Mouse (Mus musculus) bone marrow macrophage, adult 2 months (primary cell): ENCODE measurements around the gene Matn1. TPM values are rescaled to one million over a fixed set of nuclear protein-coding genes. Genes with fewer than 3 reads are reported as not detected.

Experiments
- H3K27ac ChIP-seq: 2 replicates; pipeline ENCODE4 v1.5.1; 2012; ENCODE audit warnings: low read depth, low read length; ENCODE audit not compliant: insufficient read depth
- H3K4me1 ChIP-seq: 2 replicates; pipeline ENCODE4 v1.6.1; 2012; ENCODE audit warnings: low read length; ENCODE audit not compliant: control insufficient read depth, insufficient read depth
- H3K4me3 ChIP-seq: 2 replicates; pipeline ENCODE4 v1.5.1; 2012; ENCODE audit warnings: mild to moderate bottlenecking, low read length, moderate library complexity; ENCODE audit not compliant: insufficient read depth
- CTCF ChIP-seq: IDR thresholded peaks from 2 replicates; pipeline ENCODE4 v1.5.1; 2012; ENCODE audit warnings: low read depth, mild to moderate bottlenecking, low read length, moderate library complexity
- POLR2A ChIP-seq: IDR thresholded peaks from 2 replicates; pipeline ENCODE4 v1.6.1; 2012; ENCODE audit warnings: mild to moderate bottlenecking, low read depth, low read length, borderline replicate concordance
- polyA plus RNA-seq: library from polyadenylated mRNA; stranded (reverse); fragments of >200 nt; gene quantifications from 2 replicates; pipeline ENCODE4 v1.2.4, GENCODE M21; 2012; ENCODE audit not compliant: missing spikeins, insufficient read depth, insufficient read length

Matn1 gene
- polyA plus RNA-seq, 1 experiment: 0.46 TPM

DNA sequence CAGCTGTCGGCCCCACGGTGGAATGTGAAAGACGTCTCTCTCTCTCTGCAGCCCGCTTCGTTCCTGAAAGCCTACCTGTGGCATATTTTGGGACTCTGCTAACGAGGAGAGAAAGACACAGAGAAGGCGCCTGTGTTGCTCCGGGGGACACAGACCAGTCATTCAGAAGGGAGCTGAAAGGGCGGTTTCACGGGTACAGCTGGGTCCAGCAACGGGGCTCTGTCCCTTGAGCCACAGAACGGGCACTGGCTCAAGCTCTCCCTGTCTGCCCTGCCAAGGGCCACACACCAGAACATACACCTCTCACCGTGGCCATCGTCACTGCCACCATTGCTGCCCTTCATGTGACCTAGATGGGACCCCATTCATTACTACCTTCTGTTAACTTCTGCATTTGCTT is 1.5 kb upstream of the Matn1 start:
- TF ChIP-seq CTCF: no peak
- TF ChIP-seq POLR2A: no peak
- peaks cover 16% of the 10 kb centered on the region for H3K4me1 ChIP-seq
- no peak overlapping the region for H3K27ac ChIP-seq
- no peak overlapping the region for H3K4me3 ChIP-seq

DNA sequence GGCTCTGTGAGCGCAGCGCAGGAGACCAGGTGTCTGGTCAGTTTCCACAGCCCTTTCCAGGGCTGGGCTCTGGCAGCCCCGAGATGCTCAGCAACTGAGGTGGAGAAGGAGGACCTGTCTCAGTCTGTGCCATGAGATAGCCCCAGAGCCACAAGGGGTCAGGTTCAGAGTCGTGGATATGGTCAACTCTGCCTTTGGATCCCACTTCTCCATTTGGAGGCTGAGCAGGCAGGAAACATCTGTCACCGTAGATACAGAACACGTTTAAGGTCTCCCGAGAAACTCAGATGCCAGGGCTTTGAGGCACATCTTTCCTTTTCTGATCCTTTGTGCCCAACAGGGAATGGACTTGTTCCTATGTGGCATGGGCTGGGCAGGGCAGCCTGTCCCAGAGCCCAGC is 594 bp downstream of the Matn1 start:
- TF ChIP-seq CTCF: no peak
- TF ChIP-seq POLR2A: no peak
- H3K27ac ChIP-seq: peak overlapping the region; percentile 11
- no peak overlapping the region for H3K4me3 ChIP-seq
- peaks cover 16% of the 10 kb centered on the region for H3K4me1 ChIP-seq

DNA sequence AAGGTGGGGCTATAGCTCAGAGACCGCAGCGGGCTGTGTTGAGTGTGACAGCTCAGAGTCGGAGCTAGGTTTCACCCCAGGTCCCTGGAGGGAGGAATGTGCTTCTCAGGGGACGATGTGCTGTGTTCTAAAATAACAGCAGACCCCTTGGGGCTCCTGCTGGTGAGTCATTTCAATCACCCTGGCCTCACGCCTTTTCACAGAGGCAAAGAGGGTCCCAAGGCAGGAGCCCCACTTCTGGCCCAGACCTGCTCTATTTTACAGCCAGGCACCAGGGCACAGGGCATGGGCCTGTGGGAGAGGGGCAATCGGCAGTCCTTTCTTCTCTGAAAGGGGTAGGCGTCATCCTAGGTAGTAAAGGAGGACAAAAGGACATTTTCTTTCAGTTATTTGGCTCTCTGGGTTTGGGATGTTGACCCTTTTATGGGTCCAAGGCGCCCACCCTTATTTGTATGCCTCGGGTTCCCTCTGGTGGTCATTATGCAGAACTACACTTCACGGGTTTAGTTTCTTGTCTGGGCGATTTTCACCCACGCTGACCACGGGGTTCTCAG is 3.0 kb downstream of the Matn1 start:
- no peak overlapping the region for H3K4me3 ChIP-seq
- peaks cover 16% of the 10 kb centered on the region for H3K4me1 ChIP-seq
- TF ChIP-seq CTCF (peak; percentile 79), POLR2A (no peak)
- H3K27ac ChIP-seq: no peak overlapping the region

DNA sequence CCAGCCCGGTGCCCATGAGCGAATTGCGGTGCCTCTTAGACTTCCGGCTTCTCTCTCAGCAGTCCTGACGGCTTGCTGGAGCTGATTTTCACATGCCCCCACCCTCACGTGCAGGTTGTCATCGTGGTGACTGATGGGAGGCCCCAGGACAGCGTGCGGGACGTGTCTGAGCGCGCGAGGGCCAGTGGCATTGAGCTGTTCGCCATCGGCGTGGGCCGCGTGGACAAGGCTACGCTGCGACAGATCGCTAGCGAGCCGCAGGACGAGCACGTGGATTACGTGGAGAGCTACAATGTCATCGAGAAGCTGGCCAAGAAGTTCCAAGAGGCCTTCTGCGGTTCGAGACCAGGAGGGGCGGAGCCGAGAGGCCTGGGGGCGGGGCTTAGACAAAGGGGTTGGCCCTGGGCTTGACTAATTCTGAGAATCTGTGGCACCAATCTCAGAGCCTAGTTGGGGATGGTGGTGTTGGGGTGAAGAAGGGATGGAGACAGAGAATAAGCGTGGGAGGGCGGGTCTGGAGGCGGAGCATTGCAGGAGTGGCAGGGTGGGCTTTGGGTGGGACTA is 5.7 kb downstream of the Matn1 start:
- no peak overlapping the region for H3K4me3 ChIP-seq

DNA sequence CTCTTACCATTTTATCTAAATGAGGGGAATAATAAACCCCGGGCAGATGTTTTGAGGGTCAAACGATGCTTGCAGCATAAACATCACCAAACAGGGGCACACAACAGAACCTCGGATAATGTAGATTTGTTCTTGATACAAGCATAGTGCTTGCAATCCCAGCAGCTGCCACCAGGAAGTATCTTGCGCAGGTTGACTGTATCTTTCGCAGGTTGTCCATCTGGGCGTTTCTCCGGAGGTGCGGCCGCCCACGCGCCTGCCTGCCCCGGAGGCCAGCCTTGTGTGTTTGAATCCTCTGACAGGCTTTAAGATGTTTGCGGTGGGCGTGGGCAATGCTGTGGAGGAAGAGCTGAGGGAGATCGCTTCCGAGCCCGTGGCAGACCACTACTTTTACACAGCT is 8.3 kb downstream of the Matn1 start:
- Histone ChIP-seq H3K27ac (no peak overlapping the region), H3K4me1 (no peaks in the 10 kb centered on the region), H3K4me3 (no peak overlapping the region)
- TF ChIP-seq POLR2A (no peak), CTCF (no peak)

More for the DNA sequence above, 5.7 kb downstream of the Matn1 start:
- TF ChIP-seq POLR2A: no peak
- TF ChIP-seq CTCF: no peak
- H3K27ac ChIP-seq: no peak overlapping the region
- peaks cover 12% of the 10 kb centered on the region for H3K4me1 ChIP-seq

DNA sequence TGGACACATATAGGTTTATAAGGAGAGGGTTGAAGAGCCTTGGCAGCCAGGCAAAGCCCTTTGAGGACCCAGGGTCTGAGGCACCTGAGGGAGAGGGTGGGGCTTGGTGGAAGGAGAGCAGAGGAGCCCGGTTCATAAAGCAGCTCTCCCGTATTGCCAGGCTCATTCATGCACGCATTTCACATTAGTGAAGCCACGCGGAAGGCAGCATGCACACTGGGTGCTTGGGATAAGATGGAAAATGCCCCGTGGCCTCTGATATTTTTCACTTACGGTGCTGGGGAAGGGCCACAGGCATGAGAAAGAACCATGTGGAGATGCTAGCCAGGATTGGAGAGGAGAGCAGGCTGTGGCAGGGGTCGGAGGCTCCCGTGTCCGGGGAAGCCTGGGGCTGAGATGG is 13.0 kb downstream of the Matn1 start:
- no peak for TF ChIP-seq CTCF
- TF ChIP-seq POLR2A: no peak
- Histone ChIP-seq H3K27ac (no peak overlapping the region), H3K4me1 (no peaks in the 10 kb centered on the region), H3K4me3 (no peak overlapping the region)

DNA sequence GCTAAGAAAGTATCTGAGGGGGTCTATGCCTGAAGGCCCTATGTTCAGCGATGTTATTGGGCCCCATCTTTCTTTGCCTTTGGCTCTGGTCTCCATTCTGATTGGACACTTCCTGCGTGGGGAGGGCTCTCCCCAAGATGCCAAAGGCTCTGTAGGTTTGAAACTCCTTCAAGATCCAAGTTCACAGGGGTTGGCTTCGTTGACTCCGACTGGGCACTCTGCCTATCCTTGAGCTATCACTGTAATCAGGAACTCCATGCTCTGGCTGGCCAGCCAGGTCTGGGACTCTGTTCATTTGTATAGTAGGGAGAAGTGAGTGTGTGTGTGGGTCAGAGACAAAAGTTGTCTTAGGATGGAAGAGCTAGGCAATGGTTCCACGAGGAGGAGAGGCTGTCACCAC is 14.6 kb downstream of the Matn1 start:
- TF ChIP-seq CTCF (no peak), POLR2A (no peak)
- Histone ChIP-seq H3K4me1 (no peaks in the 10 kb centered on the region), H3K27ac (no peak overlapping the region), H3K4me3 (no peak overlapping the region)

DNA sequence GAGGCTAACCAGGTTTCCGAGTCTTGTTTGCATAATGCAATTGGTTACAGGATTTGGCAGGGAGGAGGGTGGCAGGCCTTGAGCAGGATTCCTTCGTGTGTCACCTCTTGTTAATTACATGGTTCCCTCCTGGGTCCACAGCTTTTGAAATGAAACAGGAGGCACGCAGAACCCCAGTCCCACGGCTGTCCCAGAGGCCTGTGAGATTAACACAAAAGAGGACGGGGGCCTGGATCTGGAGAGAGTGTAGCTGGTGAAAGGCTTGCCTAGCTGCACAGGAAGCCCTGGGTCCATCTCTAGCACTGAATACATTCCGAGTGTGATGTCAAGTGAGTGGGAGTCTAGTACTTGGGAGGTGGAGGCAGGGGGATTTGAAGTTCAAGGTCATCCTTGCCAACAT is 15.5 kb downstream of the Matn1 start:
- Histone ChIP-seq H3K4me1 (no peaks in the 10 kb centered on the region), H3K27ac (no peak overlapping the region), H3K4me3 (no peak overlapping the region)
- TF ChIP-seq CTCF (no peak), POLR2A (no peak)

DNA sequence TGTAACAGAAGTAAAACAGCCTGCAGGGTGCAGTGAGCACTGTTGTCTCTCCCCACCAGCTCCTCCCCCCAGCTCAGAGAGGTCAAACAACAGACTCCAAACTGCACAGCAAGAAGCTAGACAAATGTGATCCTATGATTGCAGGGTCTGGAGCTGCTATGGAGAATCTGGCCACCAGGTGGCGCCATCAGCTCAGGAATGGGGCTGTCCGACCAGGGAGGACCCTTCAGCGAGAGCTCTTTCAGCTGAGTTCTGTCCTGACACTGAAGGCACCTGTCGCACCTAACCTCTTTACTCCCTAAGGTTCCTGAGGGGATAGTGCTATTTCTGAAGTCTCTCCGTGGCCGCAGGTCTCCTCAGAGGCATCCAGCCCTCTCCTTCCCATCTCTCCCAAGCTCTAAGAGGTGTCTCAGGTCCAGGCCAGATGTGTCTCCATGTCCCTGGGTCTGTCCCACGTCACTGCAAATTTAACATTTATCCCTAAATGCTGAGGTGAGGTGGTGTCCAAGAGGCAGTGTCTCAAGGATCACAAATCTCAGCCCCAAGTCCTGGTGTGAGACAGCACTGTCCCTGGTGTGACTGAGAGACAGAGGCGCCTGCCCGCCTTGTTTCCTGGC is 16.0 kb downstream of the Matn1 start:
- Histone ChIP-seq H3K4me3 (no peak overlapping the region), H3K27ac (no peak overlapping the region), H3K4me1 (no peaks in the 10 kb centered on the region)
- TF ChIP-seq POLR2A: no peak
- TF ChIP-seq CTCF: peak; percentile 92

DNA sequence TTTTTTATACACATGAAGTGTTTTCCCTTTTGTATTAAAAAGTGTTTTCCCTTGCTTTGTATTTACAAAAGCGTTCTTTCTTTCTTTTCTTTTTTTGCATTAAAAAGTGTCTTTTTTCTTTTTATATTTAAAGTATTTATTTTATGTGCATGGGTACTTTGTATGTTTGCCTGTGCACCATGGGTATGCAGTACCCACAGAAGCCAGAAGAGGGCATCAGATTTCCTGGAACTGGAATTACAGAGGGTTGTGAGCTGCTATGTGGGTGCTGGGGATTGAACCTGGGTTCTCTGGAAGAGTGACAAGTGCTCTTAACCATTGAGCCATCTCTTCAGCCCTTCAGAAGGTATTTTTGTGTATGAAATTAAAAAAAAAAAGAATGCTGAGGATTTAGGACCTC is 27.1 kb downstream of the Matn1 start:
- Histone ChIP-seq H3K4me3 (no peak overlapping the region), H3K4me1 (no peaks in the 10 kb centered on the region), H3K27ac (no peak overlapping the region)
- no peak for TF ChIP-seq POLR2A
- TF ChIP-seq CTCF: no peak

DNA sequence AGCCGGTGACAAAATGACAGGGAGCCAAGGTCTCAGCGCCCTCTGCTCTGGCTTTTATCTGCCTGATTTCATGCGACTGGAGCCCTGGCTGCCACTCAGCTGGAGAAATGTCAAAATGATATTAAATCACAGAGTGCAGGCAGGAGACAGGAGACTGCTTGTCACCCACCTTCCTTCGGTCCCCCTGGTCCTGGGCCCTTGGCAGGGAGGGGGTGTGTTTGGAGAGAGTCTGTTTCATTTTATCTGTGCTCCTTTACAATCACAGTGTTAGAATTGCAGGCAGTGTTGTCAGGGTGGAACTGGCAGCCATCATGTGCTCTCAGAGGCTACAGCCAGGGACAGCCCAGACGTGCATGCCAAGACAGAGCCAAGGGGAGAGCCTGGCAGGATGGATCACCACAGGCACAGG is 28.2 kb downstream of the Matn1 start:
- no peak overlapping the region for H3K27ac ChIP-seq
- no peak overlapping the region for H3K4me3 ChIP-seq
- H3K4me1 ChIP-seq: no peaks in the 10 kb centered on the region
- TF ChIP-seq CTCF (no peak), POLR2A (no peak)
